Mouse (Mus musculus) c-Kit-positive CD71-negative TER-119-negative erythroid progenitor cells, embryonic 14.5 days (primary cell): Measurements from ENCODE around the gene Grem1.

ENCODE experiments used
- DNase-seq: peaks from one replicate; pipeline ENCODE4 v3.0.0-alpha.2; 2013; ENCODE audit warnings: low read depth

Gene Grem1

GRCm38 (mm10) chr2:113757525-113758310 is 728 bp downstream of the Grem1 start:
- no peak for DNase-seq

- DNase-seq = no peak
Observed at GRCm38 (mm10) chr2:113756924-113757524, 1.4 kb downstream of the Grem1 start.

GRCm38 (mm10) chr2:113749721-113750120 is 8.7 kb downstream of the Grem1 start:
- no peak for DNase-seq

GRCm38 (mm10) chr2:113749309-113749708 is 9.1 kb downstream of the Grem1 start:
- no peak for DNase-seq

- no peak for DNase-seq
Observed at GRCm38 (mm10) chr2:113728581-113728980, 29.9 kb downstream of the Grem1 start.

GRCm38 (mm10) chr2:113714801-113715200 is 43.6 kb downstream of the Grem1 start:
- no peak for DNase-seq

GRCm38 (mm10) chr2:113713406-113713805 is 45.0 kb downstream of the Grem1 start:
- DNase-seq = no peak

- no peak for DNase-seq
Observed at GRCm38 (mm10) chr2:113707507-113707906, 50.9 kb downstream of the Grem1 start.

GRCm38 (mm10) chr2:113701507-113701906 is 56.9 kb downstream of the Grem1 start:
- no peak for DNase-seq

GRCm38 (mm10) chr2:113696647-113697046 is 61.8 kb downstream of the Grem1 start:
- no peak for DNase-seq

- no peak for DNase-seq
Observed at GRCm38 (mm10) chr2:113696222-113696621, 62.2 kb downstream of the Grem1 start.
